Mouse (Mus musculus): ENCODE measurements at regions not wholly inside any gene's neighbourhood (a gene's known extent, or its start where the extent isn't known, plus 50 kb on each side); places are given as distances from the start of the nearest gene placed in this dataset.
A peak's percentile ranks its signal among the peaks of the same experiment; 100 is the strongest.

DNA sequence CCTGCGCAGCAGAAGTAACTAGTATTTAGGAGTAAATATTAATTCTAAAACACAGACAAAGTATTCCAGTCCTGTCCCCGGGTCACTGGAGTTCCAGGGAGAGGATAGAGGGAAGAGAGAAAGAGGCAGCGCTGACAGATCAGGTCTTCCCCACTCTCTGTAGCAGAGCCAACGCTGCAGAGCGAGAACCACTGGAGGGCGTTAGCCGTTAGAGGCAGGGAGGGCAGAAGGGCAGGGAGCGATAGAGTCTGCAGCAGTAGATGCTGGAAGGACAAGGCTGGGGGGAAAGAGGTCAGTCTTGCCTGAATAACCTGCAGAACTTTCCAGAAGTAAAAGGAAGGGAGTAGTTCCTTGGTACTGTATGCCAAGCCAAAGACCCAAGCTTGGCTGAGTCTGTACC, 64.2 kb upstream of the Laptm4a start:
- Histone ChIP-seq H3K27me3 (ENCODE audit: control insufficient read depth, insufficient read depth, low read depth, low read length) (no peaks in the 10 kb centered on the region), H3K4me2 (ENCODE audit: low read depth, low read length) (no peak overlapping the region), H3K9me3 (ENCODE audit: control insufficient read depth, low read length) (no peaks in the 10 kb centered on the region), H3K9ac (ENCODE audit: low read length) (no peak overlapping the region), H3K4me3 (ENCODE audit: low read length) (no peak overlapping the region), H3K4me1 (replicated peaks; ENCODE audit: control insufficient read depth, insufficient read depth, low read length) (peaks cover 4% of the 10 kb centered on the region), H3K27ac (ENCODE audit: low read length) (no peak overlapping the region), H3K36me3 (ENCODE audit: control insufficient read depth, insufficient read depth, low read length) (no peaks in the 10 kb centered on the region)
- ATAC-seq (ENCODE audit: low read depth) = no peak
- WGBS = 49% methylated on average over 8 of the region's 8 CpGs

DNA sequence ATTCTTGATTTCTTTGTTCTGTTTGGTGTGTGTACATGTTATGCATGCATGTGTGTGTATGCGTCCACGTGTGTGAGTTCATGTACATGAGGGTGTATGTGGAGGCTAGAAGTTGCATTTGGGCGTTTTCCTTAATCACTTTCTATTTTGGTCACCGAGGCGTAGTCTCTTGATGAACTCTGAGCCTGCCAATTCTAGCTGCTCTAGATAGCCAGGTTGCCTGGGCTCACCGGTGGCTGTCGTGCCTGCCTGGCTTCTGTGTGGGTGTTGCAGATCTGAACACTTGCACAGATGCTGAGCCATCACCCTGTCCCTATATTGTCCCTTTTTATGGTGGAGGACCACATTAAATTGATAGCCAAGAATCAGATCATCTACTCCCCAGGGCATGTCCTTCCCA, 62.7 kb upstream of the Laptm4a start:
- 0 out of 2 replicates have a peak, but pooled peaks have one; percentile 3 for ATAC-seq (ENCODE audit: low read depth)
- H3K27ac ChIP-seq (ENCODE audit: low read length) = no peak overlapping the region
- no peak overlapping the region for H3K9ac ChIP-seq (ENCODE audit: low read length)
- H3K4me1 ChIP-seq (replicated peaks; ENCODE audit: control insufficient read depth, insufficient read depth, low read length) = peaks cover 4% of the 10 kb centered on the region
- WGBS = 77% methylated on average over 7 of the region's 7 CpGs
- H3K4me2 ChIP-seq (ENCODE audit: low read depth, low read length) = no peak overlapping the region
- no peak overlapping the region for H3K4me3 ChIP-seq (ENCODE audit: low read length)
- no peaks in the 10 kb centered on the region for H3K9me3 ChIP-seq (ENCODE audit: control insufficient read depth, low read length)
- no peaks in the 10 kb centered on the region for H3K36me3 ChIP-seq (ENCODE audit: control insufficient read depth, insufficient read depth, low read length)
- H3K27me3 ChIP-seq (ENCODE audit: control insufficient read depth, insufficient read depth, low read depth, low read length) = no peaks in the 10 kb centered on the region

- Histone ChIP-seq H3K4me2 (ENCODE audit: low read depth, low read length) (no peak overlapping the region), H3K36me3 (ENCODE audit: control insufficient read depth, insufficient read depth, low read length) (no peaks in the 10 kb centered on the region), H3K27ac (ENCODE audit: low read length) (no peak overlapping the region), H3K27me3 (ENCODE audit: control insufficient read depth, insufficient read depth, low read depth, low read length) (no peaks in the 10 kb centered on the region), H3K4me3 (ENCODE audit: low read length) (no peak overlapping the region), H3K4me1 (replicated peaks; ENCODE audit: control insufficient read depth, insufficient read depth, low read length) (peaks cover 4% of the 10 kb centered on the region), H3K9me3 (ENCODE audit: control insufficient read depth, low read length) (no peaks in the 10 kb centered on the region), H3K9ac (ENCODE audit: low read length) (no peak overlapping the region)
- 0 out of 2 replicates have a peak, but pooled peaks have one; percentile 27 for ATAC-seq (ENCODE audit: low read depth)
- WGBS = 46% methylated on average over 4 of the region's 4 CpGs
These were observed 61.9 kb upstream of the Laptm4a start for GRCm38 (mm10) chr12:8859588-8859987.

DNA sequence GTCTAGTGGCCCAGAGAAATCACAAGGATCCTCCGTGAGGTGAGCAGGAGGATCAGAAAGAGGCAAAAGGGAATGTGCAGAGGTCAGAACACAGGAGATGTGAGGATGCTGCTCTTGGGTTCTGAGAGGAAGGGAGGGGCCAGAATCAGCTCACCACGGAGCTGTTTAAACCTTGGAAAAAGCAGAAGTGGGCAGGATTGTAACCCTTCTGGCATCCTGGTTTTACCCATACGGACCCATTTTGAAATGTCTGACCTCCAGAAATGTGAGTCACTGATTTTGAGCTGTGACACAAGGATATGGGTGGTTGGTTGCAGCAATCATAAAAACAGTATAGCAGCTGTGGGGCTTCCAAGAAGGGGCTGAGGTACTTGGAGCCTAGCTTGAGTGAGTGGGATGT, 56.6 kb upstream of the Laptm4a start:
- no peaks in the 10 kb centered on the region for H3K27me3 ChIP-seq (ENCODE audit: control insufficient read depth, insufficient read depth, low read depth, low read length)
- no peak overlapping the region for H3K9ac ChIP-seq (ENCODE audit: low read length)
- no peak overlapping the region for H3K27ac ChIP-seq (ENCODE audit: low read length)
- 43% methylated on average over 3 of the region's 3 CpGs for WGBS
- H3K9me3 ChIP-seq (ENCODE audit: control insufficient read depth, low read length) = no peaks in the 10 kb centered on the region
- ATAC-seq (ENCODE audit: low read depth) = no peak
- H3K4me2 ChIP-seq (ENCODE audit: low read depth, low read length) = no peak overlapping the region
- peaks cover under 1% of the 10 kb centered on the region for H3K4me1 ChIP-seq (replicated peaks; ENCODE audit: control insufficient read depth, insufficient read depth, low read length)
- no peak overlapping the region for H3K4me3 ChIP-seq (ENCODE audit: low read length)
- no peaks in the 10 kb centered on the region for H3K36me3 ChIP-seq (ENCODE audit: control insufficient read depth, insufficient read depth, low read length)

DNA sequence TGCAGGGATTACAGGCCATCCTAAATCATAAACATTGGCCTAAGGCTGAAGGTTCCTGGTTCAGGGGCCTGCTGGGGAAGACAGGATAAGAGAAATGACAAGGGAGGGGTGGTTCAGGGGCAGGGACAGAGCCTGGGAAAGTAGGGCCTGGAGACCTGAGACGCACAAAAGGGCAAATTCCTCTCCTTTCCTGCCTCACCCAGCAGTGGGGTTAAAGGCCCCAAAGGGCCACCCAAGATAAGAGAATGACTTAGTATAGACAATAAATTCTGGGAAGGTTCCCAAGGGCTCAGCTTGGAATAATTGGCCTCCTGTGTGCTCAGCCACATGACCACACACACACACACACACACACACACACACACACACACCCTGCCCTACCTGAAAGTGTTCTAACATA, 56.2 kb upstream of the Laptm4a start:
- Histone ChIP-seq H3K4me2 (ENCODE audit: low read depth, low read length) (no peak overlapping the region), H3K9ac (ENCODE audit: low read length) (no peak overlapping the region), H3K27me3 (ENCODE audit: control insufficient read depth, insufficient read depth, low read depth, low read length) (no peaks in the 10 kb centered on the region), H3K9me3 (ENCODE audit: control insufficient read depth, low read length) (no peaks in the 10 kb centered on the region), H3K27ac (ENCODE audit: low read length) (no peak overlapping the region), H3K36me3 (ENCODE audit: control insufficient read depth, insufficient read depth, low read length) (no peaks in the 10 kb centered on the region), H3K4me1 (replicated peaks; ENCODE audit: control insufficient read depth, insufficient read depth, low read length) (no peaks in the 10 kb centered on the region), H3K4me3 (ENCODE audit: low read length) (no peak overlapping the region)
- 36% methylated on average over 1 of the region's 1 CpGs for WGBS
- ATAC-seq (ENCODE audit: low read depth) = no peak

DNA sequence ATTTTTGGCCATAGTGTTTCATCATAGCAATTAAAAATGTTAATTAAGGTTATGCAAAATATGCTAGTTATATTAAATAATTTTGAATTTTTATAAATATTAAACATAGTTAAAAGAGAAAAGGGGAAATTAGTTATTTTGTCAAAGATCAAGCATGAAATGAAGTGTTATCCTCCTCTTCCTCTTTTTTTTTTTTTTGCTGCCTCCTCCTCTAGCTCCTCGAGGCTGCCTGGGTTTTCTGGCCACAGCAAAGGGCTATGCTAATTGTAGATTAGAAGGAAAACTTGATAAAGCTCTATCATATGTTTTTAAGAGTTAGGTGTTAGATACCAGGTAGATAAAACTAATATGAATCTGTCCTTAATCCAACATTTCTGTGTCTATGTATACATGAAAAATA, 54.4 kb upstream of the Laptm4a start:
- no peaks in the 10 kb centered on the region for H3K27me3 ChIP-seq (ENCODE audit: control insufficient read depth, insufficient read depth, low read depth, low read length)
- H3K27ac ChIP-seq (ENCODE audit: low read length) = no peak overlapping the region
- no peak overlapping the region for H3K9ac ChIP-seq (ENCODE audit: low read length)
- ATAC-seq (ENCODE audit: low read depth) = no peak
- no peak overlapping the region for H3K4me2 ChIP-seq (ENCODE audit: low read depth, low read length)
- H3K9me3 ChIP-seq (ENCODE audit: control insufficient read depth, low read length) = no peaks in the 10 kb centered on the region
- H3K4me3 ChIP-seq (ENCODE audit: low read length) = no peak overlapping the region
- no peaks in the 10 kb centered on the region for H3K4me1 ChIP-seq (replicated peaks; ENCODE audit: control insufficient read depth, insufficient read depth, low read length)
- WGBS = 18% methylated on average over 1 of the region's 1 CpGs
- no peaks in the 10 kb centered on the region for H3K36me3 ChIP-seq (ENCODE audit: control insufficient read depth, insufficient read depth, low read length)

DNA sequence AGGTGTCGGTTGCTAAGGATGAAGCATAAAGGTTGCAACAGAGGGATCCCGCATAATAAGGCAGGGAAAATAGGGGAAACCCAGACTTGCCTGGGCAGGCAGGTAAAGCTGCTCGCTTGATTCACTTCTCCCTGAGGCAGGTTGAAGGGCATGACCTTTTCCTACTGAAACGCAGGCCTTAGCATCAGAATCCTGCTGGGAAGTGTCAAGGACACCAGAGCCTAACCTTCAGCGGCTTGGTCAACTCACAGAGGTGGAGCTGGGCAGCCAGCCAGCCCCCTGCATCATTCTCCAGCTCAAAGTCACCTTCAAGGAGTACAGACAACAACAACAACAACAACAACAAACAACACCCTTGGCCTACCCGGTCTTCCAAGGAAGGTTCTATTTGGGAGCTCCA, 52.8 kb upstream of the Laptm4a start:
- no peak for ATAC-seq (ENCODE audit: low read depth)
- Histone ChIP-seq H3K27me3 (ENCODE audit: control insufficient read depth, insufficient read depth, low read depth, low read length) (no peaks in the 10 kb centered on the region), H3K36me3 (ENCODE audit: control insufficient read depth, insufficient read depth, low read length) (no peaks in the 10 kb centered on the region), H3K9me3 (ENCODE audit: control insufficient read depth, low read length) (no peaks in the 10 kb centered on the region), H3K4me3 (ENCODE audit: low read length) (no peak overlapping the region), H3K4me1 (replicated peaks; ENCODE audit: control insufficient read depth, insufficient read depth, low read length) (no peaks in the 10 kb centered on the region), H3K4me2 (ENCODE audit: low read depth, low read length) (no peak overlapping the region), H3K9ac (ENCODE audit: low read length) (no peak overlapping the region), H3K27ac (ENCODE audit: low read length) (no peak overlapping the region)
- 62% methylated on average over 6 of the region's 6 CpGs for WGBS

GRCm38 (mm10) chr12:8869190-8869589, 52.3 kb upstream of the Laptm4a start:
- H3K4me2 ChIP-seq (ENCODE audit: low read depth, low read length) = no peak overlapping the region
- H3K9ac ChIP-seq (ENCODE audit: low read length) = no peak overlapping the region
- H3K9me3 ChIP-seq (ENCODE audit: control insufficient read depth, low read length) = no peaks in the 10 kb centered on the region
- no peak overlapping the region for H3K27ac ChIP-seq (ENCODE audit: low read length)
- no peak for ATAC-seq (ENCODE audit: low read depth)
- no peaks in the 10 kb centered on the region for H3K36me3 ChIP-seq (ENCODE audit: control insufficient read depth, insufficient read depth, low read length)
- H3K4me1 ChIP-seq (replicated peaks; ENCODE audit: control insufficient read depth, insufficient read depth, low read length) = no peaks in the 10 kb centered on the region
- H3K4me3 ChIP-seq (ENCODE audit: low read length) = no peak overlapping the region
- 12% methylated on average over 1 of the region's 1 CpGs for WGBS
- H3K27me3 ChIP-seq (ENCODE audit: control insufficient read depth, insufficient read depth, low read depth, low read length) = no peaks in the 10 kb centered on the region

All from lung, embryonic 16.5 days (tissue).